Comparison of ENCODE assay signal across 11 mouse cellular contexts in the genomic region with DNA sequence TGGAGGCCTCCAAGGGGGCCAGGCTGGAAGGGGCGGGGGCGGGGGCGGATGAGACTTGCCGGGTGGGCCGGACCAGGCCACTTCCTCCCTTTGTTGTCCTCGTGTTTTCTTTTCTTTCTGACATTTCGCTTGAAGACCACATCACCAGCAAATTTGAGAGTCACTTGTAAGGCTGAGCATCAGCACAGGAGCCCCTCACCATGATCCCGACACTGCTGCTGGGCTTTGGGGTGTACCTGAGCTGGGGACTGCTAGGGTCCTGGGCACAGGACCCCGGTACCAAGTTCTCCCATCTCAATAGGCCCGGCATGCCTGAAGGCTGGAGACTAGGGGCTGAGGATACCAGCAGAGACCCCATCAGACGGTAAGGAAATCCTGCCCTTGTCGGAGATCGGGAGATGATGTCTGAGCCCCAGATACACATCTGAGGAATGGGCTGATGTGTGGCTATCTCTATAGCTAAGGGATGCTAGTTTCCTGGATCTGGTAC. TPM values are rescaled to one million over a fixed set of nuclear protein-coding genes. Genes with fewer than 3 reads are reported as not detected.
A peak's percentile ranks its signal among the peaks of the same experiment; 100 is the strongest.
DNase-seq lines count a peak whose midpoint lies in the region; ATAC-seq and TF ChIP-seq lines count a peak whose summit lies in the region.
"Had no signal": no experiment of that assay in that cellular context is flagged by ENCODE, and none has a peak within 500 bp of the region (broad histone marks: within the 10 kb centered on the region; RNA-seq: fewer than 3 reads in every experiment).

Gene Mmrn2, plus strand, starts transcription at position 51 of the 490 bp plus-strand sequence.

- intact Hi-C loops in heart, postnatal 36 days (cut with DNase I), result no loop called here

- no peak for DNase-seq in lung, adult 2 months
- DNase-seq in lung, postnatal 14 days, result no peak
- DNase-seq in embryonic facial prominence, embryonic 11.5 days (ENCODE audit: low spot score), result no peak
- no peak for DNase-seq in heart, postnatal 36 days
- no peak for DNase-seq in frontal cortex, postnatal 25 days (ENCODE audit: low spot score in 2 of 2)
- DNase-seq in spleen, postnatal 36 days (ENCODE audit: low spot score in 2 of 2), result no peak
- DNase-seq: cerebellum, adult 9-10 months; kidney, postnatal 25 days had no signal

- WGBS in lung, adult 2 months, result 52% methylated on average over 13 of the region's 13 CpGs
- 77% methylated on average over 13 of the region's 13 CpGs for WGBS in embryonic facial prominence, embryonic 11.5 days
- WGBS in neural tube, embryonic 13.5 days, result 81% methylated on average over 13 of the region's 13 CpGs

- TF ChIP-seq POLR2A in lung, adult 2 months (IDR thresholded peaks at IDR 0.05; ENCODE audit: borderline replicate concordance, extremely low read depth, low read depth, low read length), result no peak

- H3K9me3 ChIP-seq in embryonic facial prominence, embryonic 11.5 days (replicated peaks; ENCODE audit: control insufficient read depth, low read length), result no peaks in the 10 kb centered on the region
- H3K9me3 ChIP-seq in neural tube, embryonic 13.5 days, result no peaks in the 10 kb centered on the region
- H3K9me3 ChIP-seq: midbrain, embryonic 12.5 days had no signal

- no peak for ATAC-seq in embryonic facial prominence, embryonic 11.5 days (replicated peaks; ENCODE audit: insufficient number of reproducible peaks, low FRiP score, low TSS enrichment, low read depth)
- no peak for ATAC-seq in neural tube, embryonic 13.5 days (ENCODE audit: low read depth)
- no peak for ATAC-seq in erythroblast, adult 5-6 weeks (replicated peaks; ENCODE audit: low FRiP score, poor library complexity, severe bottlenecking)

- TF ChIP-seq CTCF in lung, adult 2 months (IDR thresholded peaks at IDR 0.05; ENCODE audit: insufficient read depth, low read length), result no peak

- no peaks in the 10 kb centered on the region for H3K36me3 ChIP-seq in embryonic facial prominence, embryonic 11.5 days (replicated peaks; ENCODE audit: control insufficient read depth, insufficient read depth, low read depth, low read length)
- H3K36me3 ChIP-seq in neural tube, embryonic 13.5 days, result no peaks in the 10 kb centered on the region
- H3K36me3 ChIP-seq: midbrain, embryonic 12.5 days had no signal

- H3K27ac ChIP-seq in embryonic facial prominence, embryonic 11.5 days (replicated peaks; ENCODE audit: low read depth, low read length), result no peak within 1 kb of the TSS
- peak within 1 kb of the TSS; percentile 65 for H3K27ac ChIP-seq in neural tube, embryonic 13.5 days (replicated peaks)
- H3K27ac ChIP-seq: midbrain, embryonic 12.5 days had no signal

- peaks cover 11% of the 10 kb centered on the region for H3K4me1 ChIP-seq in lung, adult 2 months (ENCODE audit: control insufficient read depth, insufficient read depth, low read length)
- no peaks in the 10 kb centered on the region for H3K4me1 ChIP-seq in embryonic facial prominence, embryonic 11.5 days (ENCODE audit: control insufficient read depth, insufficient read depth, low read length)
- peaks cover 28% of the 10 kb centered on the region for H3K4me1 ChIP-seq in neural tube, embryonic 13.5 days (replicated peaks)

- no peak within 1 kb of the TSS for H3K4me2 ChIP-seq in embryonic facial prominence, embryonic 11.5 days (ENCODE audit: low read depth, low read length)
- peak within 1 kb of the TSS; percentile 46 for H3K4me2 ChIP-seq in neural tube, embryonic 13.5 days
- H3K4me2 ChIP-seq: midbrain, embryonic 12.5 days had no signal

- no peak within 1 kb of the TSS for H3K9ac ChIP-seq in embryonic facial prominence, embryonic 11.5 days (replicated peaks; ENCODE audit: low read length)
- H3K9ac ChIP-seq in neural tube, embryonic 13.5 days, result peak within 1 kb of the TSS; percentile 60
- H3K9ac ChIP-seq: midbrain, embryonic 12.5 days had no signal

- H3K27me3 ChIP-seq in embryonic facial prominence, embryonic 11.5 days (ENCODE audit: control insufficient read depth, insufficient read depth, low read length), result no peaks in the 10 kb centered on the region
- no peaks in the 10 kb centered on the region for H3K27me3 ChIP-seq in neural tube, embryonic 13.5 days
- H3K27me3 ChIP-seq: midbrain, embryonic 12.5 days had no signal

- H3K4me3 ChIP-seq in lung, adult 2 months (replicated peaks; ENCODE audit: extremely low read depth, low read depth, low read length), result peak within 1 kb of the TSS; percentile 33
- peak within 1 kb of the TSS; percentile 1; the same call in 1 of the 2 replicates for H3K4me3 ChIP-seq in embryonic facial prominence, embryonic 11.5 days (ENCODE audit: low read depth, low read length)
- peak within 1 kb of the TSS; percentile 31 for H3K4me3 ChIP-seq in neural tube, embryonic 13.5 days
- H3K4me3 ChIP-seq: midbrain, embryonic 12.5 days had no signal

RNA-seq across cellular contexts. Expression of gene Mmrn2, which starts in this region (rescaled TPM):
- 21.9 and 22.2 TPM in 2 replicates for polyA plus RNA-seq in lung, adult 2 months (2012; rRNA removed)
- 5.4 and 5.8 TPM in 2 replicates for polyA plus RNA-seq in embryonic facial prominence, embryonic 11.5 days (2014; fragmentation: Nextera tagmentation; extraction: Ambion mirVana)
- 10 to 100 TPM; 33.7 to 44.0 TPM for total RNA-seq in heart, postnatal 36 days (2021)
- polyA plus RNA-seq in neural tube, embryonic 13.5 days (2015; fragmentation: Nextera tagmentation; extraction: Ambion mirVana), result 6.0 and 6.2 TPM in 2 replicates
- total RNA-seq in erythroblast, adult 5-6 weeks (2015; ENCODE audit: low replicate concordance), result not detected in 2 replicates
- total RNA-seq in erythroblast, adult 5-6 weeks (2017; ENCODE audit: low replicate concordance), result not detected in 2 replicates

Comparison
In these comparisons a context has a peak if more than half of its experiments do, and no peak if none do; other contexts are left out.
1. RNA of gene Mmrn2 (total RNA-seq): 33.7 to 44.0 TPM in heart, postnatal 36 days; not detected in erythroblast, adult 5-6 weeks; every median in the first group is over 10 times any median in the second.
2. Peak in every context shown above with its lines, with median percentiles within 50 percentile points of each other: H3K4me3 ChIP-seq.